Mouse (Mus musculus) midbrain, embryonic 10.5 days (tissue): ENCODE measurements around the gene Ugt2a2. TPM values are rescaled to one million over a fixed set of nuclear protein-coding genes. Genes with fewer than 3 reads are reported as not detected.
"Not testable (repeated sequence)": the region's sequence is repeated elsewhere in the genome, so short reads cannot be mapped to it uniquely, and the experiment has no call there.

Source experiments
- DNase-seq: peaks from one replicate; pipeline ENCODE4 v3.0.0-alpha.2; 2017; ENCODE audit warnings: low spot score
- H3K27ac ChIP-seq: fragments of 300-500 bp; sonication (generic); replicated peaks from 2 replicates; pipeline ENCODE4 v1.5.1; 2016; ENCODE audit warnings: mild to moderate bottlenecking
- H3K27me3 ChIP-seq: fragments of 300-500 bp; sonication (generic); 2 replicates; pipeline ENCODE4 v1.6.1; 2016; ENCODE audit warnings: low read depth, mild to moderate bottlenecking; ENCODE audit not compliant: poor library complexity, severe bottlenecking
- H3K36me3 ChIP-seq: fragments of 300-500 bp; sonication (generic); 2 replicates; pipeline ENCODE4 v1.6.1; 2016; ENCODE audit warnings: mild to moderate bottlenecking, moderate library complexity
- H3K4me1 ChIP-seq: fragments of 300-500 bp; sonication (generic); 2 replicates; pipeline ENCODE4 v1.6.1; 2016
- H3K4me3 ChIP-seq: fragments of 300-500 bp; sonication (generic); 2 replicates; pipeline ENCODE4 v1.5.1; 2016; ENCODE audit warnings: mild to moderate bottlenecking, moderate library complexity
- H3K9me3 ChIP-seq: fragments of 300-500 bp; sonication (generic); replicated peaks from 2 replicates; pipeline ENCODE4 v1.6.1; 2016; ENCODE audit warnings: mild to moderate bottlenecking
- WGBS: fragments of 180-500 bp; shearing (Covaris S2); methylation state at CpG from one replicate; pipeline ENCODE4 v1.1.7; 2016; 5-methylcytosine and 5-hydroxymethylcytosine counted together
- polyA plus RNA-seq: library from polyadenylated mRNA; unstranded; fragments of >200 nt; fragmentation: Nextera tagmentation; extraction: Ambion mirVana; gene quantifications from 2 replicates; pipeline ENCODE4 v1.2.1, GENCODE M21; 2016

Ugt2a2 gene
- not detected in 2 replicates for polyA plus RNA-seq

- Histone ChIP-seq H3K4me3 (no peak within 1 kb of the TSS), H3K27ac (no peak within 1 kb of the TSS), H3K9me3 (no peaks in the 10 kb centered on the region), H3K27me3 (no peaks in the 10 kb centered on the region), H3K4me1 (no peaks in the 10 kb centered on the region), H3K36me3 (no peaks in the 10 kb centered on the region)
- DNase-seq = no peak
- WGBS = 89% methylated on average over 5 of the region's 5 CpGs
These were observed at the start of gene Ugt2a2 for GRCm38 (mm10) chr5:87482160-87482559. Gene Ugt2a2 (minus strand): TSS chr5:87482260.

DNA sequence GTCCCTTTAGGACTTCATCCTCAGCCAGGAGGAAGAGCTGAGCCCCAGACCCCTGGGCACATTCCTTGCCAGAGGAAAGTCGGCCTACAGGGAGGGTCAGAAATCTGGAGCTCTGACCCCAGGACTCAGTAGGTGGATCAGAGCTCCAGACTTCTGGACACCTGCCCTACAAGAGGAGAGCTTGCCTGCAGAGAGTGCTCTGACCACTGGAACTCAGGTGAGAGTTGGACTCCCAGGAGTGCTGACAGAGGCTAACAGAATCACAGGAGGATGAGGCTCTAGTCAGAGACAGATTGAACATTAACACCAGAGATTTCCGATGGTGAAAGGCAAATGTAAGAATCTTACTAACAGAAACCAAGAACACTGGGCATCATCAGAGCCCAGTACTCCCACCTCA lies 41.5 kb upstream of the Ugt2a2 start:
- not testable (repeated sequence) for H3K4me1 ChIP-seq, H3K9me3 ChIP-seq, DNase-seq, H3K27ac ChIP-seq, H3K27me3 ChIP-seq, H3K36me3 ChIP-seq, H3K4me3 ChIP-seq
- 90% methylated on average over 2 of the region's 2 CpGs for WGBS

GRCm38 (mm10) chr5:87505776-87506458 lies 23.9 kb upstream of the Ugt2a2 start:
- no peak overlapping the region for H3K4me3 ChIP-seq
- no peak for DNase-seq
- H3K27me3 ChIP-seq = no peaks in the 10 kb centered on the region
- no peak overlapping the region for H3K27ac ChIP-seq
- H3K36me3 ChIP-seq = no peaks in the 10 kb centered on the region
- H3K9me3 ChIP-seq = no peaks in the 10 kb centered on the region
- no peaks in the 10 kb centered on the region for H3K4me1 ChIP-seq
- 52% methylated on average over 4 of the region's 4 CpGs for WGBS

DNA sequence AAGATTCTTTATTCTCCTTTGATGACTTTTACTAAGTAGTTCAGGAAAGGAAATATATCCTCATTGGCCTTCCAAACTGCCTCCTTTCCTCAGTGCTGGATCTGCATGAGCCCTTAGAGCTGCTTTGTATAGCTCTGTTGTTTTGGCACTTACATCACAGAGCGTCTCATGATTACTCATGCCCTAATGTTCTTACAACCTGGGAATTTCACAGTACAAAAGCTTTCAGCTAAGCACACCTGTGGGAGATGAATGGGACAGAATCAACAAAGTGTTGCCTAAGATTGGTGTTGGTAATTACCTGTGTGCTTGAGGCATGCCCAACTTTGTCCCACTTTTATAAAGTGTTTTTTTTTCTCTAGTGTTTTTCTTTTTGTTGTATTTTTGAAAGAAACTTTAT lies 20.6 kb upstream of the Ugt2a2 start:
- H3K36me3 ChIP-seq = no peaks in the 10 kb centered on the region

GRCm38 (mm10) chr5:87499341-87499740 lies 17.3 kb upstream of the Ugt2a2 start:
- H3K36me3 ChIP-seq = no peaks in the 10 kb centered on the region
- DNase-seq = no peak
- H3K9me3 ChIP-seq = no peaks in the 10 kb centered on the region
- no peak overlapping the region for H3K27ac ChIP-seq
- H3K4me1 ChIP-seq = no peaks in the 10 kb centered on the region
- no peak overlapping the region for H3K4me3 ChIP-seq
- no peaks in the 10 kb centered on the region for H3K27me3 ChIP-seq

More for the DNA sequence above, 20.6 kb upstream of the Ugt2a2 start:
- no peaks in the 10 kb centered on the region for H3K27me3 ChIP-seq
- WGBS = 64% methylated on average over 1 of the region's 1 CpGs
- no peak overlapping the region for H3K4me3 ChIP-seq
- no peak overlapping the region for H3K27ac ChIP-seq
- H3K4me1 ChIP-seq = no peaks in the 10 kb centered on the region
- DNase-seq = no peak
- no peaks in the 10 kb centered on the region for H3K9me3 ChIP-seq

- no peak for DNase-seq
- Histone ChIP-seq H3K9me3 (no peaks in the 10 kb centered on the region), H3K27me3 (no peaks in the 10 kb centered on the region), H3K4me3 (no peak overlapping the region), H3K36me3 (no peaks in the 10 kb centered on the region), H3K4me1 (no peaks in the 10 kb centered on the region), H3K27ac (no peak overlapping the region)
These were observed 16.9 kb upstream of the Ugt2a2 start for GRCm38 (mm10) chr5:87498936-87499335.

GRCm38 (mm10) chr5:87490771-87491170 lies 8.7 kb upstream of the Ugt2a2 start, which contains the start of gene Ugt2a1:
Gene Ugt2a1 (minus strand): TSS chr5:87490871.
- WGBS = 89% methylated on average over 1 of the region's 1 CpGs
- Histone ChIP-seq H3K27me3 (no peaks in the 10 kb centered on the region), H3K9me3 (no peaks in the 10 kb centered on the region), H3K36me3 (no peaks in the 10 kb centered on the region), H3K4me3 (no peak within 1 kb of the TSS), H3K4me1 (no peaks in the 10 kb centered on the region), H3K27ac (no peak within 1 kb of the TSS)
- DNase-seq = no peak

- not testable (repeated sequence) for H3K27ac ChIP-seq, H3K36me3 ChIP-seq, H3K4me3 ChIP-seq, H3K27me3 ChIP-seq, DNase-seq, H3K9me3 ChIP-seq, H3K4me1 ChIP-seq
- WGBS = 79% methylated on average over 1 of the region's 1 CpGs
These were observed 4.6 kb upstream of the Ugt2a2 start, which contains the start of gene Gm43638 for GRCm38 (mm10) chr5:87486706-87487105. Gene Gm43638 (minus strand): TSS chr5:87486806.

GRCm38 (mm10) chr5:87458810-87459209 lies 23.2 kb downstream of the Ugt2a2 start:
- H3K27me3 ChIP-seq = no peaks in the 10 kb centered on the region
- no peaks in the 10 kb centered on the region for H3K36me3 ChIP-seq
- WGBS = 20% methylated on average over 1 of the region's 1 CpGs
- no peaks in the 10 kb centered on the region for H3K4me1 ChIP-seq
- H3K4me3 ChIP-seq = no peak overlapping the region
- H3K27ac ChIP-seq = no peak overlapping the region
- H3K9me3 ChIP-seq = no peaks in the 10 kb centered on the region
- DNase-seq = no peak

DNA sequence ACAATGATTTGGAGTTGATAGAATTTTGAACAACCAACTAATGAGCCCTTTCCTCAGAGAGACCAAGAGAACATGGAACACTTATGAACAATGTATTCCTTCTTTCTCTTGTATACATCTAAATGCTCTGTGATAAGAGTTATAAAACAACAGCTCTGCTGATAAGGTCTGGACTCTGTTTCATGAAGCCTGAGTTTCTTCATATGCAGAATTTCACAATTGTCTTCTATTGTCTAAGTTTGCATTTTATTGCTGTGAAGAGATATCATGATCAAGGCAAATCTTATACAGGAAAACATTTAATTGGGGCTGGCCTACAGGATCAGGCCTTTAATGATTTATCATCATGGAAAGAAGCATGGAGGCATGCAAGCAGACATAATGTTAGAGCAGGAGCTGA lies 24.4 kb downstream of the Ugt2a2 start:
- no peaks in the 10 kb centered on the region for H3K4me1 ChIP-seq
- DNase-seq = no peak
- no peaks in the 10 kb centered on the region for H3K9me3 ChIP-seq
- no peaks in the 10 kb centered on the region for H3K27me3 ChIP-seq
- H3K36me3 ChIP-seq = no peaks in the 10 kb centered on the region
- H3K27ac ChIP-seq = no peak overlapping the region
- H3K4me3 ChIP-seq = no peak overlapping the region

DNA sequence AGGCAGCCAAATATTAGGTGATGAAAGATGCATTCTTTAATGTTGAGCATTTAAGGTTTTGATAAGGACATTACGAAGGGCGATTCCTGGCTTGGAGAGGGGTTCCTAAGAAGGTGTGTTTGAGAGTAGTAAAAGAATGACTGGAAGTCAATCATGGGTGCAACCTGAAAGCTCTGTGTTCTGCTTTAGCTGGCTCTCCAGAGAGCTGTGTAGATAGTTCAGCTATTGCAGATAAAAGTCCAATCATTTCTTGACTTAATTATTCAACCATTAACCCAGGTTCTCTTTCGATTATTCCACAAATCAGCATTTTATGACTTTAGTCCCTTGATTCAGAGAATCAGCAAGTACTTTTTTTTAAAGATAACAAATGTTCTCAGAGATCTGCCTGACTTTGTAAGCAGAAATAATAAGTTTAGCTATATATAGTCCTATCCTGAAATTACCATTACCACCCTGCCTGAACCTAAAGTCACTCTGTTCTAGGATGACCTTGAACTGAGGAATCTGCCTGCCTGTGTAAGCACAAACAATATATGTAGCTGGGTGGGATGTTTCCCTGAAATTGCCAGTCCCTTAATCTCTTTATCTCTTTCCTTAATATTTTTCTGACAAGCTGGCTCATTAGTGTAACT lies 25.7 kb downstream of the Ugt2a2 start:
- H3K27ac ChIP-seq = no peak overlapping the region
- no peaks in the 10 kb centered on the region for H3K4me1 ChIP-seq
- no peaks in the 10 kb centered on the region for H3K9me3 ChIP-seq
- H3K4me3 ChIP-seq = no peak overlapping the region
- WGBS = 98% methylated on average over 3 of the region's 3 CpGs
- no peak for DNase-seq
- no peaks in the 10 kb centered on the region for H3K36me3 ChIP-seq
- H3K27me3 ChIP-seq = no peaks in the 10 kb centered on the region

DNA sequence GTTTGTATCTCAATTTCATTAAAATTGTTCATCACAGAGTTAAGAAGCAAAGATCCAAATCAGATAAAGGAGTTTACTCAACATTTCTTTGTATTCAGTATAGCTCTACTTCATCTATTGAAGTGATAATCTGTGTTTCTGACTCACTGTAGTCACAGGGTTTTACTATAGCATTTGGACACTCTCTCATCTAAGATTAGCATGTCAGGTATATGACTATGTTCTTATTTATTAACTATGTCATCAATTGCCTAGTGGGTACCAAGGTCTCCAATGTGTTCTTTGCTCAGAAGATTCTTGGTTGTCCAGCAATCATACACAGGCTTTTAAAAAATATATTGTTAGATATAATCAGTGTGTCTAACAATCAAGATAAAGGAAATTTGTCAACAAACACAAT lies 26.5 kb downstream of the Ugt2a2 start:
- H3K36me3 ChIP-seq = no peaks in the 10 kb centered on the region
- H3K4me3 ChIP-seq = no peak overlapping the region
- no peaks in the 10 kb centered on the region for H3K9me3 ChIP-seq
- no peaks in the 10 kb centered on the region for H3K4me1 ChIP-seq
- no peaks in the 10 kb centered on the region for H3K27me3 ChIP-seq
- H3K27ac ChIP-seq = no peak overlapping the region
- DNase-seq = no peak

GRCm38 (mm10) chr5:87452514-87452913 lies 29.5 kb downstream of the Ugt2a2 start:
- not testable (repeated sequence) for H3K27ac ChIP-seq, H3K9me3 ChIP-seq, H3K36me3 ChIP-seq, DNase-seq, H3K4me1 ChIP-seq, H3K4me3 ChIP-seq, H3K27me3 ChIP-seq
- WGBS = 85% methylated on average over 4 of the region's 5 CpGs
